Mouse (Mus musculus) heart, embryonic 11.5 days (tissue): ENCODE results near the gene Cgrrf1. TPM values are rescaled to one million over a fixed set of nuclear protein-coding genes. Genes with fewer than 3 reads are reported as not detected.
A peak's percentile ranks its signal among the peaks of the same experiment; 100 is the strongest.

Source experiments
- ATAC-seq: fragments of 200-750 bp; cut with Nextera tagmentation; replicated peaks from 2 replicates; pipeline ENCODE4 v1.8.0; 2017; ENCODE audit warnings: moderate library complexity; ENCODE audit not compliant: insufficient number of reproducible peaks, low FRiP score, low TSS enrichment
- H3K27ac ChIP-seq: fragments of 300-500 bp; sonication (generic); 2 replicates; pipeline ENCODE4 v1.5.1; 2014; ENCODE audit warnings: mild to moderate bottlenecking, low read depth, low read length
- H3K27me3 ChIP-seq: fragments of 300-500 bp; sonication (generic); 2 replicates; pipeline ENCODE4 v1.6.1; 2014; ENCODE audit warnings: mild to moderate bottlenecking, low read length, mixed read lengths; ENCODE audit not compliant: control insufficient read depth, insufficient read depth
- H3K36me3 ChIP-seq: fragments of 300-500 bp; sonication (generic); 2 replicates; pipeline ENCODE4 v1.6.1; 2014; ENCODE audit warnings: mild to moderate bottlenecking, low read length, moderate library complexity, mixed read lengths; ENCODE audit not compliant: control insufficient read depth, insufficient read depth
- H3K4me1 ChIP-seq: fragments of 300-500 bp; sonication (generic); 2 replicates; pipeline ENCODE4 v1.6.1; 2014; ENCODE audit warnings: low read length; ENCODE audit not compliant: control insufficient read depth, insufficient read depth
- H3K4me2 ChIP-seq: fragments of 300-500 bp; sonication (generic); 2 replicates; pipeline ENCODE4 v1.6.1; 2014; ENCODE audit warnings: mild to moderate bottlenecking, moderate library complexity
- H3K4me3 ChIP-seq: fragments of 300-500 bp; sonication (generic); 2 replicates; pipeline ENCODE4 v1.5.1; 2014; ENCODE audit warnings: low read depth, low read length
- H3K9ac ChIP-seq: fragments of 300-500 bp; sonication (generic); 2 replicates; pipeline ENCODE4 v1.6.1; 2014; ENCODE audit warnings: mild to moderate bottlenecking, low read depth, low read length, moderate library complexity
- H3K9me3 ChIP-seq: fragments of 300-500 bp; sonication (generic); replicated peaks from 2 replicates; pipeline ENCODE4 v1.6.1; 2016; ENCODE audit warnings: low read length; ENCODE audit not compliant: control insufficient read depth
- WGBS: fragments of 180-500 bp; shearing (Covaris S2); extraction: QIAGEN DNeasy Blood & Tissue Kit; methylation state at CpG from one replicate; pipeline ENCODE4 v1.1.7; 2014; ENCODE audit not compliant: insufficient replicate concordance; 5-methylcytosine and 5-hydroxymethylcytosine counted together
- polyA plus RNA-seq: library from polyadenylated mRNA; unstranded; fragments of >200 nt; fragmentation: Nextera tagmentation; extraction: Ambion mirVana; gene quantifications from 2 replicates; pipeline ENCODE4 v1.2.1, GENCODE M21; 2014

Gene Cgrrf1
- polyA plus RNA-seq, 1 experiment from 2014 or later, result 29.0 TPM

DNA sequence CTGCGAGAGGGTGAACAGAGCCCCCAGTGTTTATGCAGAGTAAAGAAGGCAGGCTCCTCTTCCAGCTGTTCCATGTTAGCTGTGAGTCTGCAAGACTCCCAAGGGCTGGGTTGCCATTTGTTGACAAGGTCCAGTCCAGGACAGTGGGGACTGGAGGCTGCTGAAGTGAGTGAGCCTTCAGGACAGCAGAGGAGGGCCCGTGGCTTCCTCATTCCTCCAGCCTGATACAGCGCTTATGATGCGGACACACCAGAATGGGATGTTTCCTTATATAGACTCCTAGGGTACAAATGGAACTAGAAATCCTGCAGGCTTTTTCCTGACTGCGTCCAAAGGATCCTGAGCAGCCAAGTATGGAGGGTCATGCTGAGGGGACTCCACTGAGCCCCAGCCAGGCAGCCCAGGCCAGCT lies 54.0 kb downstream of the Cgrrf1 start:
- H3K4me3 ChIP-seq, result peak overlapping the region; percentile 80
- no peaks in the 10 kb centered on the region for H3K9me3 ChIP-seq
- peak; percentile 46; the same call in 1 of the 2 replicates for ATAC-seq
- 0 out of 2 replicates have a peak, but pooled peaks cover 2% of the 10 kb centered on the region for H3K27me3 ChIP-seq
- peak overlapping the region; percentile 90 for H3K4me2 ChIP-seq
- H3K27ac ChIP-seq, result peak overlapping the region; percentile 97
- H3K9ac ChIP-seq, result peak overlapping the region; percentile 91
- 8% methylated on average over 5 of the region's 5 CpGs for WGBS
- peaks cover 19% of the 10 kb centered on the region for H3K4me1 ChIP-seq
- H3K36me3 ChIP-seq, result peaks cover 5% of the 10 kb centered on the region

DNA sequence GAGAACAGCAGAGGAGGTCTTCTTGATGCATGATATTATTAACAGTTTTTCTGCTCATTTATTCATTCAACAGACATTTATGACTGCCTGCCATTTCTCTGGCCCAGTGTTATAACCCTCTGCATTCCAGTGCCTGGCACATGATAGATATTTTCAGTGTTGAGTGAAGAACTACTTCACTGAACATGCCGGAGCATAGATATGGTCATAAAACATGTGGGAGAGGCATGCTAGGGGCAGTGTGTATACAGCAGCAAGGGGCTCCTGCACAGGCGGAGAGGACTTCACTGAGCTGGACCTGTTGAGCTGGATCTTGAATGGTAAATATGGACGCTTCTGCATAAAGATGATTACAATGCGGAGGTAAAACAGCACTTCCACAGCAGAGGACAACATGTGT lies 57.2 kb downstream of the Cgrrf1 start:
- no peak for ATAC-seq
- Histone ChIP-seq H3K27me3 (no peaks in the 10 kb centered on the region), H3K27ac (no peak overlapping the region), H3K9ac (no peak overlapping the region), H3K9me3 (no peaks in the 10 kb centered on the region), H3K36me3 (peaks cover 5% of the 10 kb centered on the region), H3K4me3 (no peak overlapping the region), H3K4me2 (no peak overlapping the region), H3K4me1 (peaks cover 20% of the 10 kb centered on the region)
- 71% methylated on average over 4 of the region's 4 CpGs for WGBS

DNA sequence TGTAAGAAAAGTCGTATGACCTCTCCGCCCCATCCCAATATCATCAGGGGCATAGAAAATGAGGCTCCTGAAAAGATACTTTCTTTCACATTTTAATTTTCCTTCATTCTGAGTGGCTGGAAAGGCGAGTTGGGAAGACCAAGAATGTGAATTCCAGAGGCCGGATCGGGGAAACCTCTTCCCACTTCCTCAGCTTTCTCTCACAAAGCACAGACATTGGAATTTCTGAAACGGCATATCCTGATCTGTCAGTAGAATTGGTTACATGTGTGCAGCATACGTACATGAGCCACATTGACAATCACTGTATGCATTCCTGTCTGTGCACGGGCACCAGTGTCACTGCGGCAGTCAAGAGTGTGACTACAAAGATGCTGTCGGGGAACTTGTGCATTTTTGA lies 62.0 kb downstream of the Cgrrf1 start:
- Histone ChIP-seq H3K4me2 (no peak overlapping the region), H3K27ac (no peak overlapping the region), H3K4me1 (peaks cover 14% of the 10 kb centered on the region), H3K4me3 (no peak overlapping the region), H3K27me3 (no peaks in the 10 kb centered on the region), H3K9ac (no peak overlapping the region), H3K36me3 (peaks cover 2% of the 10 kb centered on the region), H3K9me3 (no peaks in the 10 kb centered on the region)
- 78% methylated on average over 10 of the region's 10 CpGs for WGBS
- ATAC-seq, result no peak

DNA sequence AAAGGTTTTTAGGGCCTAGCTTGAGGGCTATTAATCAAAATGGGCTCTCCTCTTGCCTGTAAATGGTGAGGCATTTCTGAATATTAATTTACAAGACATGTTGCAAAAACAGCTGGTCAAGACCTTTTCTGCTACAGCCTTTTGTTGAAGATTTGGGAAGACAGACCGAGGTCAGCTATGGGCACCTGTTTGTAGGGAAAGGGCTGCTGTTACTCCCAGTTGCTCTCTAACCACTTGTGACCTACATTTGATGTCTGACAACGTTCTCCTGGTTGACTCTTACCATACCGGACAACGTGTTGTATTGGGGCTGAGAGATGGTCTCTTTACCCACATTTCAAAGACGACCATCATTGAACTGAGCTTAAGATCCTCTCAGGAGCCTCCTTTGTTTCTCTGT lies 66.0 kb downstream of the Cgrrf1 start:
- H3K4me1 ChIP-seq, result peaks cover 31% of the 10 kb centered on the region
- no peaks in the 10 kb centered on the region for H3K27me3 ChIP-seq
- no peak overlapping the region for H3K27ac ChIP-seq
- H3K9ac ChIP-seq, result no peak overlapping the region
- H3K36me3 ChIP-seq, result no peaks in the 10 kb centered on the region
- no peak overlapping the region for H3K4me3 ChIP-seq
- H3K9me3 ChIP-seq, result no peaks in the 10 kb centered on the region
- no peak overlapping the region for H3K4me2 ChIP-seq
- WGBS, result 81% methylated on average over 5 of the region's 5 CpGs
- no peak for ATAC-seq

DNA sequence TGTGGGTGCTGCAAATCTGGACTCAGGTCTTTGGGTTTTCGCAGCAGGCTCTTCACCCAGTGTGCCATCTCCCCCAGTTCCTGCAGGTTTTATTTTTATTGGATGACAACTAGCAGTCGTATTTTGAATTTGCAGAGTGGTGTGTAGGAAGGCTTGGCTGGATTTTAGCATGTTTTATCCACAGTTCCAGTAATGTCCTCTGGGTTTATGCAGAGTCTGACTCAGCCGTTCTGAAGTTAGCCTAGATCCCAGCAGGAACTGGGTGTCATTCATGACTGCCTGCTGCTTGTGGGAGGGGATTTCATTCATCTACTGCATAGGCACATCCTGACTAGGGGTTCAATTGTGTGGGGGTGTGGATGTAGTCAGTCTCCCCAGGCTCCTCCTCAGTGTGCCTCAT lies 66.7 kb downstream of the Cgrrf1 start:
- Histone ChIP-seq H3K4me2 (no peak overlapping the region), H3K27me3 (no peaks in the 10 kb centered on the region), H3K4me3 (no peak overlapping the region), H3K27ac (no peak overlapping the region), H3K9me3 (no peaks in the 10 kb centered on the region), H3K4me1 (peaks cover 28% of the 10 kb centered on the region), H3K36me3 (no peaks in the 10 kb centered on the region), H3K9ac (no peak overlapping the region)
- WGBS, result 64% methylated on average over 3 of the region's 3 CpGs
- ATAC-seq, result no peak

DNA sequence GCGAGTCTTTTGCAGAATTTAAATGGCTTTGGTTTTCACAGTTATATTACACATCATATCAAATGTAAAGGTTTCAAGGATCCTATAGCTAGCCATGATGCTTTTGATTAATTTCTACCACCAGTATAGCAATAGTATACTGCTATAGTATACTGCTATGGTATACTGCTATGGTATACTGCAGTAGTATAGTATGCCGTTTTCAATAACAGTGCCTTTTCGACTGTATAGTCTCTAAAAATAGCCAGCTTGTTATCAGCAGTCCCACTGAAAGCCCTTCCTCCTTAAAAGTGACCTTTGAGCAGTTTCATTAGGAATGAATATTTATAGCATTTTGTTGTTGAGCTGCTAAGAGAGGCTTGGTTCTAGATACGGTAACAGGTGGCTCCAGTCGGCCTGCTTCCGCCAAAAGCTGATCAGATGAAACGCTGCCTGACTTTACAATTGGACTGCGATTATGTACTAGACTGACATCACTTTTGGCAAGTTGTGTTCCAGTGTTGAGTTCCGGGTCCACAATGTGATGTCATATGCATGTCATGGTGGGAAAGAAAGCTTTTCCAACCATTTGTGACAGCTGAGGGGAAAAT lies 70.7 kb downstream of the Cgrrf1 start:
- Histone ChIP-seq H3K9ac (no peak overlapping the region), H3K4me3 (no peak overlapping the region), H3K4me1 (peaks cover 26% of the 10 kb centered on the region), H3K4me2 (peak overlapping the region; percentile 2; the same call in 1 of the 2 replicates), H3K9me3 (no peaks in the 10 kb centered on the region), H3K27ac (peak overlapping the region; percentile 7; the same call in 1 of the 2 replicates), H3K27me3 (no peaks in the 10 kb centered on the region), H3K36me3 (no peaks in the 10 kb centered on the region)
- ATAC-seq, result no peak
- 46% methylated on average over 9 of the region's 9 CpGs for WGBS

Other genes starting within 250 kb of the Cgrrf1 start
- 45.4 and 59.4 TPM in 2 replicates for gene Cdkn3, start 71.6 kb upstream of the Cgrrf1 start, polyA plus RNA-seq
- gene Cnih1, start 43.7 kb upstream of the Cgrrf1 start, polyA plus RNA-seq, result 188 and 201 TPM in 2 replicates
- gene Gmfb, start 9.9 kb upstream of the Cgrrf1 start, polyA plus RNA-seq, result 59.1 and 67.4 TPM in 2 replicates
- 8.9 and 13.1 TPM in 2 replicates for gene Samd4, start 50.7 kb downstream of the Cgrrf1 start, polyA plus RNA-seq